Mouse (Mus musculus): ENCODE measurements around the gene Bmi1. TPM values are rescaled to one million over a fixed set of nuclear protein-coding genes. Genes with fewer than 3 reads are reported as not detected.

Bmi1 gene
- polyA plus RNA-seq, 1 experiment from 2014 or later = 5.1 TPM

DNA sequence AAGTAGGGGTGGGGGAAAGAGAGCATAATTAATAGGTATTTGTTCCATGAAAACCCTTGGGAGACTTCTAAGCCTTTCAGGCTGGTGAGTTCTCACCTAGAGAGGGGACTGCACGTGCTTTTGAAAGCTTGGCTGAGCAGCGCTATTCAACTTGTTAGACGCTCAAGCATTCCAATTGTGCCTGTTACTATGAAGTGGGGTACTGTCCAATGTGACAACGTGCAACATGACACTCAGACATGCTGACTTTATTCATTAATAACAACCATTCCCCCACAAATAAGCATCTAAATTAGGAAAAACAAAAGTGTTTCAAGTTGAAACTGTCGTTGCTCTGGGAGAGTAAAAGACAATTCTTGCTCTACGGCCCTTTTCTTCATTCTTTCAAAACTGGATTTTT, 5.8 kb upstream of the Bmi1 start:
- Histone ChIP-seq H3K36me3 (replicated peaks; ENCODE audit: insufficient read depth, low read length) (peaks cover 4% of the 10 kb centered on the region; the same call in 1 of the 2 replicates), H3K9ac (replicated peaks) (no peak overlapping the region), H3K27me3 (ENCODE audit: insufficient read depth, low read length) (0 out of 2 replicates have a peak, but pooled peaks cover 5% of the 10 kb centered on the region), H3K4me1 (ENCODE audit: insufficient read depth) (no peaks in the 10 kb centered on the region), H3K4me2 (ENCODE audit: low read depth, low read length) (no peak overlapping the region), H3K9me3 (ENCODE audit: low read length) (no peaks in the 10 kb centered on the region), H3K4me3 (ENCODE audit: low read depth, low read length) (no peak overlapping the region), H3K27ac (ENCODE audit: low read depth) (no peak overlapping the region)
- ATAC-seq = no peak
- TF ChIP-seq EP300 (IDR thresholded peaks at IDR 0.05; ENCODE audit: low read depth) (no peak), CTCF (IDR thresholded peaks at IDR 0.05; ENCODE audit: low read depth) (no peak)
- WGBS (ENCODE audit: insufficient replicate concordance) = 73% methylated on average over 6 of the region's 6 CpGs
- DNase-seq = no peak

DNA sequence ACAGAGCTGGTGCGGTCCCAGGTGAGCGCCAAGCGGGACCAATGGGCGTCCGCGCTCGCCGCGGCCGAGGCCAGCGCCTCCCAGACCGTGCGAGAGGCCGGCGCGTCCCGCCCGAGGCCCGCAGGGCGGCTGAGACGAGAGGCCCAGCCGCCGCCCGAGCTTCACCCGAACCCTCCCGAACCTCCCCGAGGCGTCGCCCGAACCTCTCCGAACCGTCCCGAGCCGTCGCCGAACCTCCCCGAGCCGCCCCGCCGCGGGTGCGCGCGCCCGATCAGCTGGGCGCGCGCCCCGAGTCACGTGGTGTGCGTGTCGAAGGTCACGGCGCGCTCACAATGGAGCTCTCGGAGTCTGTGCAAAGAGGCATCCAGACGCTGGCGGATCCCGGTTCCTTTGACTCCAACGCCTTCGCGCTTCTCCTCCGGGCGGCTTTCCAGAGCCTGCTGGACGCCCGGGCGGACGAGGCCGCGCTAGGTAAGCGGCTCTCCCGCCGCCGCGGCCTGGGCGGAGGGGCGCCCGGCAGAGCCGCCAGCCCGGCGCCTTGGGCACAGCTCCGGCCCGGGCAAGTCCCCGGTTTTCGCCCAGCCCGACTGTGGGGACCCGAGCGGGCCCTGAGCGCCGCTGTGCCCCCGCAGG, 4.6 kb upstream of the Bmi1 start, which contains the start of gene Commd3:
Commd3 (plus strand) TSS at position 252 of the 633 bp plus-strand sequence.
- DNase-seq (peak; percentile 94), ATAC-seq (peak; percentile 87)
- TF ChIP-seq EP300 (IDR thresholded peaks at IDR 0.05; ENCODE audit: low read depth) (no peak), CTCF (IDR thresholded peaks at IDR 0.05; ENCODE audit: low read depth) (no peak)
- under 1% methylated on average over 88 of the region's 91 CpGs for WGBS (ENCODE audit: insufficient replicate concordance)
- Histone ChIP-seq H3K27ac (ENCODE audit: low read depth) (peak within 1 kb of the TSS; percentile 92), H3K4me2 (ENCODE audit: low read depth, low read length) (peak within 1 kb of the TSS; percentile 87), H3K27me3 (ENCODE audit: insufficient read depth, low read length) (0 out of 2 replicates have a peak, but pooled peaks cover 5% of the 10 kb centered on the region), H3K9me3 (ENCODE audit: low read length) (no peaks in the 10 kb centered on the region), H3K4me3 (ENCODE audit: low read depth, low read length) (peak within 1 kb of the TSS; percentile 75), H3K4me1 (ENCODE audit: insufficient read depth) (no peaks in the 10 kb centered on the region), H3K9ac (replicated peaks) (peak within 1 kb of the TSS; percentile 90), H3K36me3 (replicated peaks; ENCODE audit: insufficient read depth, low read length) (peaks cover 4% of the 10 kb centered on the region; the same call in 1 of the 2 replicates)

DNA sequence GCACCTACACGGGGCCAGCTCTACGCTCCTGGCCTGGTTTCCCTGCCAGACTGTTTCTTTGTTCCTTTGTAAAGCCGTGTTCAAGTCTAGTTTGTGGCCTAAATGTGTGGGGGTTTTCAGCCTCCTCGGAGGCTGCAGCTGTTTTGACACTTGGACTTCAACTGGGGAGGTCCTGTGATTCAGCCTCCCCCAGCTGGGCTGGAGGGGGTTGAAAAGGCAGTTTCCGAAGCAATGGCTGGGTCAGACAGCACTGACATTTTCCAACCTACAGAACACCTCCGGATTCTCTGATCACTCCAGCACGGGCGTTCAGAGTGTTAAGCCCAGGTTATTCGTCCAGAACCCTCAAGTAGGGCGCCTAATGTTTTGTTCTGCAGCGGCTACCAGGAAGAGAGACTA, 4.1 kb upstream of the Bmi1 start:
- H3K9ac ChIP-seq (replicated peaks) = peak overlapping the region; percentile 90
- ATAC-seq = no peak
- H3K4me1 ChIP-seq (ENCODE audit: insufficient read depth) = no peaks in the 10 kb centered on the region; the same call in 1 of the 2 replicates
- peak overlapping the region; percentile 87 for H3K4me2 ChIP-seq (ENCODE audit: low read depth, low read length)
- peak overlapping the region; percentile 75 for H3K4me3 ChIP-seq (ENCODE audit: low read depth, low read length)
- peak overlapping the region; percentile 92 for H3K27ac ChIP-seq (ENCODE audit: low read depth)
- TF ChIP-seq EP300 (IDR thresholded peaks at IDR 0.05; ENCODE audit: low read depth) (no peak), CTCF (IDR thresholded peaks at IDR 0.05; ENCODE audit: low read depth) (no peak)
- H3K36me3 ChIP-seq (replicated peaks; ENCODE audit: insufficient read depth, low read length) = peaks cover 4% of the 10 kb centered on the region; the same call in 1 of the 2 replicates
- H3K27me3 ChIP-seq (ENCODE audit: insufficient read depth, low read length) = peaks cover 6% of the 10 kb centered on the region
- no peaks in the 10 kb centered on the region for H3K9me3 ChIP-seq (ENCODE audit: low read length)
- no peak for DNase-seq
- WGBS (ENCODE audit: insufficient replicate concordance) = under 1% methylated on average over 11 of the region's 11 CpGs

DNA sequence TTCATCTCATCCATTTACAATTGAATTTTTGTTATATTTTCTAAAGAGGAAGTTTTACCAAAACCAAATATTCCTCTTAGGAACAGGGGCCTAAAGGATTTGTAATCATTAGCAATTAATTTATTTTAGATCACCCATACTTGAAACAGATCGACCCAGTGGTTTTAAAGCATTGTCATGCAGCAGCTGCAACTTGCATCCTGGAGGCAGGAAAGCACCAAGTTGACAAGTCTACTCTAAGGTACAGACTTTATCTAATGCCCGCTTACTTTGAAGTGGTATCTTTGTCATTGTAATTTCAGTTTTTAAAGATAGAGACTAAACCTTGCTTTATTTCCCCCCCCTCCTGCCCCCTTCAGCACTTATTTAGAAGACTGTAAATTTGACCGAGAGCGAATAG, 3.1 kb upstream of the Bmi1 start:
- Histone ChIP-seq H3K4me3 (ENCODE audit: low read depth, low read length) (no peak overlapping the region), H3K4me2 (ENCODE audit: low read depth, low read length) (peak overlapping the region; percentile 87; the same call in 1 of the 2 replicates), H3K27ac (ENCODE audit: low read depth) (no peak overlapping the region), H3K36me3 (replicated peaks; ENCODE audit: insufficient read depth, low read length) (peaks cover 4% of the 10 kb centered on the region; the same call in 1 of the 2 replicates), H3K9ac (replicated peaks) (no peak overlapping the region), H3K4me1 (ENCODE audit: insufficient read depth) (peaks cover 3% of the 10 kb centered on the region; the same call in 1 of the 2 replicates), H3K9me3 (ENCODE audit: low read length) (no peaks in the 10 kb centered on the region), H3K27me3 (ENCODE audit: insufficient read depth, low read length) (peaks cover 15% of the 10 kb centered on the region)
- TF ChIP-seq CTCF (IDR thresholded peaks at IDR 0.05; ENCODE audit: low read depth) = no peak
- no peak for TF ChIP-seq EP300 (IDR thresholded peaks at IDR 0.05; ENCODE audit: low read depth)
- no peak for DNase-seq
- 74% methylated on average over 4 of the region's 4 CpGs for WGBS (ENCODE audit: insufficient replicate concordance)
- ATAC-seq = no peak

DNA sequence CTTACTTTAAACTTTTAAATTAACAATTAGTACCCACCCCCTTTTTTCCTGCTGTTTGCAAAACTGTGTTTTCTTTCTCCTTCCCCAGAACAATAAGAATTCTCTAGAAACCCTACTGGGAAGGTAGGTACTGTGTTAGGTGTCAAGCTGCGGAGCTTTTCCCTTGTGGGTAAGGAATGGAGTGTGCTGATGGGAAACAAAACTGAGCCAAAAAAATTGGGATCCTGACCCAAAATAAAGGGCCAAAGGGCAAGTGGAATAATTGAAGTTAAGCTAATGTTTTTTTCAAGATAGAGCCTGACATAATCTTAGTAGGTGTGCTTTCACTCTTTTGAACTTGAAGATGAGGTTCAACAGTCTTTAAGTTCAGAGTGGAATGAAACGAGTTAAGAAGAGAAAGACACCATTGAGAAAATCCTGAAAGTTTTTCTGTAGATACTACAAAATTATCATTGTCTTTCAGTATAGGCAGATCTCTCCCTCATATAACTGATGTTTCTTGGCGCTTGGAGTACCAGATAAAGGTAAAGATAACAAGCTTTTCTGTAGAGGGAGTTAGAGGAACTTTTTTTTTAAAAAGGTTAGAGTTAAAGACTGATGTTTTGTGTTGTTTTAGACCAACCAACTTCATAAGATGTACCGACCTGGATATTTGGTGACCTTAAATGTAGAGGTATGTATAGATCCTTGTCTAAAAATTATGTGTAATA, 2.5 kb upstream of the Bmi1 start:
- Histone ChIP-seq H3K27ac (ENCODE audit: low read depth) (no peak overlapping the region), H3K27me3 (ENCODE audit: insufficient read depth, low read length) (peaks cover 20% of the 10 kb centered on the region), H3K4me3 (ENCODE audit: low read depth, low read length) (no peak overlapping the region), H3K4me1 (ENCODE audit: insufficient read depth) (peaks cover 3% of the 10 kb centered on the region; the same call in 1 of the 2 replicates), H3K9ac (replicated peaks) (no peak overlapping the region), H3K36me3 (replicated peaks; ENCODE audit: insufficient read depth, low read length) (peaks cover 4% of the 10 kb centered on the region; the same call in 1 of the 2 replicates), H3K4me2 (ENCODE audit: low read depth, low read length) (no peak overlapping the region), H3K9me3 (ENCODE audit: low read length) (no peaks in the 10 kb centered on the region)
- ATAC-seq (no peak), DNase-seq (no peak)
- 68% methylated on average over 4 of the region's 4 CpGs for WGBS (ENCODE audit: insufficient replicate concordance)
- TF ChIP-seq CTCF (IDR thresholded peaks at IDR 0.05; ENCODE audit: low read depth) (no peak), EP300 (IDR thresholded peaks at IDR 0.05; ENCODE audit: low read depth) (no peak)
